Mouse (Mus musculus) bone marrow macrophage, adult 2 months (primary cell): ENCODE results near the gene Btbd16.

Experiments
- CTCF ChIP-seq: IDR thresholded peaks from 2 replicates; pipeline ENCODE4 v1.5.1; 2012; ENCODE audit warnings: low read depth, mild to moderate bottlenecking, low read length, moderate library complexity
- POLR2A ChIP-seq: IDR thresholded peaks from 2 replicates; pipeline ENCODE4 v1.6.1; 2012; ENCODE audit warnings: mild to moderate bottlenecking, low read depth, low read length, borderline replicate concordance

GRCm38 (mm10) chr7:130836066-130836465, 62.2 kb downstream of the Btbd16 start:
- TF ChIP-seq POLR2A (no peak), CTCF (no peak)
